Mouse (Mus musculus): Measurements from ENCODE around the gene 4930415L06Rik.

4930415L06Rik gene

GRCm38 (mm10) chrX:89932752-89933151 is at the start of gene 4930415L06Rik:
Gene 4930415L06Rik, minus strand, starts transcription at chrX:89932852.
- DNase-seq (ENCODE audit: low read depth in 1 of 2, low spot score in 2 of 2), result no peak

DNA sequence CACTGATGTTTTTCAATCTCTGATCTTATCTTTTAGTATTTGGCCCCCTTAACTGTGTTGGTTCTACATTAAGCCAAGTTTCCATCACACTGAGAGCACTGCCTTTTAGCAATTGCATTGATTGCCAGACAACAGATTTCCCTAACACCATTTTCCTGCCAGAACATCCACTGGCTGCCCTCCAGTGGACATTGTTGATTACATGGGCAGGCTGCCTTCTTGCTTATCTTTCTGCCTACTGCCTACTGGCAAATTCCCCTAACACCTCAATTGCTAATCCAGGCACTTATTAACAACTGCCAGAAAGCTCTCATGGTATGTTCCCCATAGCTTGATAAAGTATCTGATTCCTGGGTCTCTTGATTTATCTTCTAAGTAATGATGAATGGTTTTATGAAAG is 46.0 kb upstream of the 4930415L06Rik start:
- no peak for DNase-seq (ENCODE audit: low read depth in 1 of 2, low spot score in 2 of 2)

GRCm38 (mm10) chrX:89904871-89905270 is 27.8 kb downstream of the 4930415L06Rik start:
- DNase-seq (ENCODE audit: low read depth in 1 of 2, low spot score in 2 of 2), result no peak
